Mouse (Mus musculus): Measurements from ENCODE around the gene Frmd6. TPM values are rescaled to one million over a fixed set of nuclear protein-coding genes. Genes with fewer than 3 reads are reported as not detected.

Frmd6 gene
- polyA plus RNA-seq, 1 experiment from 2014 or later: 70.7 TPM

DNA sequence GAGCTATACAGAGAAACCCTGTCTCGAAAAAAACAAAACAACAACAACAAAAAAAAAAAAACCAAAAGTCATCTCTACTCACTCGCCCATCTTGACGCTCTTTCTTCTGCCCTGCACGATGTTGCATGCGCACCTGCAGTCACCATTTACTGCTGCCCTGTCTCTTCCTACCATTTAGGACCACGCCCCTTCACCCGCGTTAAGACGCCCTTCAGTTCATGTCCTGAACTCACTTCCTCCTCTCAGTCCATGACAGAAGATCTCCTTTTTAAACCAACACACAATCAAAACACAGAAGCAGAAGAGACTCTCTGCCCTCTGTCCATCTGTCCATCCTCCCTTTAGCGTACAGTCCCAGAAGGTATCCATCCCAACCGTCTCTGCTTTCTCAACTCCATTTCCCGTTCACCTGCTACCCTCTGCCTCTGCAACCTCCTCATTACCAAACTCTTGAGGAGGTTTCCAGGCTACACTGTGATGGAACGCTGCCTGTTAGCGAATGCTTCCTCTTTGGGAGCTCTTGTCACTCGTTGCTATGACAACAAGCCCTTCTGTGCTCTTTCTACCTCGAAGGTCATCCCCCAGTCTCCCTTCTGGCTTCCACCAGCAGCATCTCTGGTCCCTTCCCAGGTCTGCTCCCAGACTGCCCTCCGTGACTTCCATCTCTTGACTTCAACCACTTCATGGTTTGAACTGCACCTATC is 86.5 kb downstream of the Frmd6 start:
- no peak overlapping the region for H3K9ac ChIP-seq
- H3K9me3 ChIP-seq: no peaks in the 10 kb centered on the region
- H3K4me1 ChIP-seq: peaks cover 24% of the 10 kb centered on the region
- H3K27ac ChIP-seq: no peak overlapping the region
- H3K4me3 ChIP-seq: no peak overlapping the region
- H3K27me3 ChIP-seq: no peaks in the 10 kb centered on the region
- H3K36me3 ChIP-seq: no peaks in the 10 kb centered on the region
- ATAC-seq (ENCODE audit: insufficient number of reproducible peaks, low FRiP score, low TSS enrichment, low read depth): no peak
- WGBS: 75% methylated on average over 17 of the region's 17 CpGs
- H3K4me2 ChIP-seq: no peak overlapping the region

GRCm38 (mm10) chr12:70913429-70913828 is 88.1 kb downstream of the Frmd6 start:
- H3K36me3 ChIP-seq: no peaks in the 10 kb centered on the region
- peaks cover 15% of the 10 kb centered on the region for H3K4me1 ChIP-seq
- H3K4me2 ChIP-seq: no peak overlapping the region
- no peaks in the 10 kb centered on the region for H3K27me3 ChIP-seq
- WGBS: 45% methylated on average over 3 of the region's 3 CpGs
- H3K4me3 ChIP-seq: no peak overlapping the region
- ATAC-seq (ENCODE audit: insufficient number of reproducible peaks, low FRiP score, low TSS enrichment, low read depth): no peak
- no peak overlapping the region for H3K27ac ChIP-seq
- H3K9me3 ChIP-seq: no peaks in the 10 kb centered on the region
- no peak overlapping the region for H3K9ac ChIP-seq

GRCm38 (mm10) chr12:70914387-70914786 is 89.1 kb downstream of the Frmd6 start:
- H3K36me3 ChIP-seq: no peaks in the 10 kb centered on the region
- H3K9ac ChIP-seq: no peak overlapping the region
- peaks cover 14% of the 10 kb centered on the region for H3K4me1 ChIP-seq
- H3K27me3 ChIP-seq: no peaks in the 10 kb centered on the region
- H3K4me3 ChIP-seq: no peak overlapping the region
- H3K9me3 ChIP-seq: no peaks in the 10 kb centered on the region
- no peak overlapping the region for H3K27ac ChIP-seq
- no peak overlapping the region for H3K4me2 ChIP-seq
- no peak for ATAC-seq (ENCODE audit: insufficient number of reproducible peaks, low FRiP score, low TSS enrichment, low read depth)
- WGBS: 47% methylated on average over 11 of the region's 11 CpGs

DNA sequence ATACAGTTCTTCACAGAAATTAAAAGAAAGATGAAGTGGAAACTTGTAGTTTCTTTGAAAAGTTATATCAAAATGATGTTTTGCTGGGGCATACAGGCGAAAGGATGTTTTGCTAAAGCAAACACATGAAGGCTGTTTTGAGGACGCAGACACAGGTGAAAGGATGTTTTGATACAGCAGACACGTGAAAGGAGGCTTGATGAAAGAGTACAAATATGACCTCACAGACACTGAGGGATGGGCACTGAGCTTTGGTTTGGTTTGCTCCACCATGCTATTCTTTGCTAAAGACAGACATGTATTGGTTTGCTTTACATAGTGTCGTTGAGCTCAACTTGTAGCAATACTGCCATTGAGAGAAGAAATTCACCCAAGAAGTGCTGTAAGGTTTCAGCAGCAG is 104.5 kb downstream of the Frmd6 start:
- H3K4me2 ChIP-seq: no peak overlapping the region
- H3K4me3 ChIP-seq: no peak overlapping the region
- ATAC-seq (ENCODE audit: insufficient number of reproducible peaks, low FRiP score, low TSS enrichment, low read depth): no peak
- H3K27ac ChIP-seq: no peak overlapping the region
- no peaks in the 10 kb centered on the region for H3K36me3 ChIP-seq
- 86% methylated on average over 4 of the region's 4 CpGs for WGBS
- H3K9me3 ChIP-seq: no peaks in the 10 kb centered on the region
- no peaks in the 10 kb centered on the region for H3K27me3 ChIP-seq
- H3K9ac ChIP-seq: no peak overlapping the region
- H3K4me1 ChIP-seq: no peaks in the 10 kb centered on the region

GRCm38 (mm10) chr12:70937150-70937549 is 111.8 kb downstream of the Frmd6 start:
- H3K4me2 ChIP-seq: peak overlapping the region; percentile 55
- no peak for ATAC-seq (ENCODE audit: insufficient number of reproducible peaks, low FRiP score, low TSS enrichment, low read depth)
- peaks cover 7% of the 10 kb centered on the region for H3K36me3 ChIP-seq
- H3K4me1 ChIP-seq: no peaks in the 10 kb centered on the region; the same call in 1 of the 2 replicates
- WGBS: 20% methylated on average over 12 of the region's 12 CpGs
- H3K9ac ChIP-seq: peak overlapping the region; percentile 32; the same call in 1 of the 2 replicates
- no peaks in the 10 kb centered on the region for H3K9me3 ChIP-seq
- no peaks in the 10 kb centered on the region for H3K27me3 ChIP-seq
- peak overlapping the region; percentile 93 for H3K27ac ChIP-seq
- peak overlapping the region; percentile 58 for H3K4me3 ChIP-seq

- no peaks in the 10 kb centered on the region for H3K27me3 ChIP-seq
- H3K36me3 ChIP-seq: peaks cover 12% of the 10 kb centered on the region
- WGBS: under 1% methylated on average over 58 of the region's 59 CpGs
- H3K4me1 ChIP-seq: no peaks in the 10 kb centered on the region; the same call in 1 of the 2 replicates
- H3K9ac ChIP-seq: peak within 1 kb of the TSS; percentile 83
- H3K9me3 ChIP-seq: no peaks in the 10 kb centered on the region
- H3K4me2 ChIP-seq: peak within 1 kb of the TSS; percentile 55
- peak within 1 kb of the TSS; percentile 93 for H3K27ac ChIP-seq
- ATAC-seq (ENCODE audit: insufficient number of reproducible peaks, low FRiP score, low TSS enrichment, low read depth): peak; percentile 96
- H3K4me3 ChIP-seq: peak within 1 kb of the TSS; percentile 58
These were observed 112.5 kb downstream of the Frmd6 start, which contains the start of gene Actr10 for GRCm38 (mm10) chr12:70937571-70938384. TSS of gene Actr10 (plus strand) at chr12:70937857.

- Histone ChIP-seq H3K27ac (no peak overlapping the region), H3K4me1 (no peaks in the 10 kb centered on the region; the same call in 1 of the 2 replicates), H3K4me3 (no peak overlapping the region), H3K9me3 (no peaks in the 10 kb centered on the region), H3K36me3 (peaks cover 30% of the 10 kb centered on the region), H3K27me3 (no peaks in the 10 kb centered on the region), H3K9ac (no peak overlapping the region), H3K4me2 (no peak overlapping the region)
- 93% methylated on average over 7 of the region's 7 CpGs for WGBS
- no peak for ATAC-seq (ENCODE audit: insufficient number of reproducible peaks, low FRiP score, low TSS enrichment, low read depth)
These were observed 115.5 kb downstream of the Frmd6 start for GRCm38 (mm10) chr12:70940806-70941205.

GRCm38 (mm10) chr12:70944181-70944580 is 118.9 kb downstream of the Frmd6 start:
- H3K4me1 ChIP-seq: no peaks in the 10 kb centered on the region
- no peaks in the 10 kb centered on the region for H3K27me3 ChIP-seq
- H3K4me3 ChIP-seq: no peak overlapping the region
- H3K9ac ChIP-seq: no peak overlapping the region
- ATAC-seq (ENCODE audit: insufficient number of reproducible peaks, low FRiP score, low TSS enrichment, low read depth): no peak
- H3K27ac ChIP-seq: no peak overlapping the region
- no peaks in the 10 kb centered on the region for H3K9me3 ChIP-seq
- H3K4me2 ChIP-seq: no peak overlapping the region
- H3K36me3 ChIP-seq: peaks cover 43% of the 10 kb centered on the region
- WGBS: 93% methylated on average over 5 of the region's 5 CpGs

DNA sequence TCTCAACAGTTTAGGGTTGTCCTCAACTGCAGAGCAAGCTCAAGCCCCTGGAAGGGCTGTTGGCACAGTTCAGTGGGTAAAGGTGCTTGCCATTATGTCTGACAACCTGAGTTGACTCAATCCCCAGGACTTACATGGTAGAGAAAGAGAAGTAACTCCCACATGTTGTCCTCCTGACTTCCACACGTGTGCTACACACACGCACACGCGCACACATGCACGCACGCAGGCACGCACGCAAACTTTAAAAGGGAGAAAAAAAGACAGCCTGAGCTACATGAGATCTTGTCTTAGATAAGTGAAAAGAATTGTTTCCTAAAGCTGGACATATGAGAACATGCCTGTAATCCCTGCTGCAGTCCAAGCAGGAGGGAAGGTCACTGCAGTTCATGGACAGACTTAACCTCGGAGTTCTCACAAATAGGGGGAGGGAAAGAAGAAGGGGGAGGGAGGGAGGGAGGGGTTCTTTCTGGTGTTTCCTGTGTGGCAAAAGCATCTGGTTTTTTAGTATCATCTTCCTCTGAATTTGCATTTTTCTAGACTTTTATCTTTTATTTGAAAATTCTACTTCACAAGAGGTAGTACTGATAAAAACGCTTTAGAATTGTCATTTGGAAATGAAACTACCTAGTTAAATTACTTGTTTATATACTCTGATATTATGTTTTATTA is 121.4 kb downstream of the Frmd6 start:
- WGBS: 93% methylated on average over 10 of the region's 10 CpGs
- Histone ChIP-seq H3K9me3 (no peaks in the 10 kb centered on the region), H3K27me3 (no peaks in the 10 kb centered on the region)

More for the DNA sequence above, 121.4 kb downstream of the Frmd6 start:
- Histone ChIP-seq H3K27ac (no peak overlapping the region), H3K4me3 (no peak overlapping the region), H3K4me1 (no peaks in the 10 kb centered on the region), H3K36me3 (peaks cover 52% of the 10 kb centered on the region), H3K9ac (no peak overlapping the region), H3K4me2 (no peak overlapping the region)
- ATAC-seq (ENCODE audit: insufficient number of reproducible peaks, low FRiP score, low TSS enrichment, low read depth): no peak
